Comparison of ENCODE assay signal across 20 mouse cellular contexts in the genomic region with DNA sequence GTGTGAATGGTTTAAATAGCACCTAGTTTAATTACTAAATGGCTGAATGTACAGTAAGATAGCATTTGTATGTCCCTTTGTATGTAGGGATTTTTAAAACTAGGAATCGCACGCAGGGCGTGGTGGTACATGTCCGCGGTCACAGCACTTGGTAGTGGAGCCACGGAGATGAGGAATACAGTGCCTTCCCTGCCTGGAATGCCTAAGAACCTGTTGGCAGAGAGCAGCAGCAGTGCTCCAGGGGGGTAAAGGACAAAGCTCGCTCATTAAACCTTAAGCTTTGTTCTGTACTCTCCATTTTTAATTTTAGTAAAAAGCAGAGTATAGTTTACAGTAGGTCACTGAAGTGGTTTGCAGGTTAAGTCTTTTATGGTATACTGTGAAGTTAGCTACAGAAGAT. TPM values are rescaled to one million over a fixed set of nuclear protein-coding genes. Genes with fewer than 3 reads are reported as not detected.
"Had no signal": no experiment of that assay in that cellular context is flagged by ENCODE, and none has a peak within 500 bp of the region (broad histone marks: within the 10 kb centered on the region; RNA-seq: fewer than 3 reads in every experiment).

No protein-coding gene starts in this region.

- H3K27ac ChIP-seq: limb, embryonic 12.5 days; liver, embryonic 13.5 days; lung, embryonic 15.5 days; macrophage; midbrain, embryonic 12.5 days; neural tube, embryonic 12.5 days had no signal

- ATAC-seq: intestine, embryonic 16.5 days; liver, postnatal 0 days had no signal

- H3K9me3 ChIP-seq: liver, embryonic 13.5 days; lung, embryonic 15.5 days; megakaryocyte, embryonic 14.5 days; midbrain, embryonic 12.5 days; neural tube, embryonic 12.5 days had no signal

- H3K4me3 ChIP-seq: limb, embryonic 12.5 days; liver, embryonic 13.5 days; lung, embryonic 15.5 days; megakaryocyte, embryonic 14.5 days; midbrain, embryonic 12.5 days; neural tube, embryonic 12.5 days had no signal

- H3K9ac ChIP-seq: limb, embryonic 12.5 days; liver, embryonic 13.5 days; liver, postnatal 0 days; lung, embryonic 15.5 days; midbrain, embryonic 12.5 days; neural tube, embryonic 12.5 days had no signal

- H3K4me2 ChIP-seq: limb, embryonic 12.5 days; liver, embryonic 13.5 days; lung, embryonic 15.5 days; midbrain, embryonic 12.5 days had no signal

- H3K27me3 ChIP-seq: limb, embryonic 12.5 days; liver, embryonic 13.5 days; lung, embryonic 15.5 days; megakaryocyte, embryonic 14.5 days; neural tube, embryonic 12.5 days had no signal

- DNase-seq: layer of hippocampus, adult 9-11 months; liver; liver, embryonic 13.5 days; liver, postnatal 0 days; lung, postnatal 14 days; spleen, adult 18-20 months; thymus, adult 18-20 months; thymus, postnatal 14 days had no signal

RNA-seq across cellular contexts. Expression of gene Gm49711, which starts 3.5 kb away (rescaled TPM):
- total RNA-seq: layer of hippocampus, adult 18-20 months; left cerebral cortex, postnatal 36 days; monocyte, adult 5-6 weeks; neutrophil, adult 5-6 weeks had no signal
- polyA plus RNA-seq: intestine, embryonic 16.5 days; limb, embryonic 12.5 days; liver, embryonic 13.5 days; liver, postnatal 0 days; lung, embryonic 15.5 days; macrophage; midbrain, embryonic 12.5 days; stomach, embryonic 14.5 days had no signal
